Mouse (Mus musculus) midbrain, embryonic 10.5 days (tissue): ENCODE data around the gene Gpm6a. TPM values are rescaled to one million over a fixed set of nuclear protein-coding genes. Genes with fewer than 3 reads are reported as not detected.
"Not testable (repeated sequence)": the region's sequence is repeated elsewhere in the genome, so short reads cannot be mapped to it uniquely, and the experiment has no call there.

Experiments
- DNase-seq: peaks from one replicate; pipeline ENCODE4 v3.0.0-alpha.2; 2017; ENCODE audit warnings: low spot score
- H3K27ac ChIP-seq: fragments of 300-500 bp; sonication (generic); replicated peaks from 2 replicates; pipeline ENCODE4 v1.5.1; 2016; ENCODE audit warnings: mild to moderate bottlenecking
- H3K27me3 ChIP-seq: fragments of 300-500 bp; sonication (generic); 2 replicates; pipeline ENCODE4 v1.6.1; 2016; ENCODE audit warnings: low read depth, mild to moderate bottlenecking; ENCODE audit not compliant: poor library complexity, severe bottlenecking
- H3K36me3 ChIP-seq: fragments of 300-500 bp; sonication (generic); 2 replicates; pipeline ENCODE4 v1.6.1; 2016; ENCODE audit warnings: mild to moderate bottlenecking, moderate library complexity
- H3K4me1 ChIP-seq: fragments of 300-500 bp; sonication (generic); 2 replicates; pipeline ENCODE4 v1.6.1; 2016
- H3K4me3 ChIP-seq: fragments of 300-500 bp; sonication (generic); 2 replicates; pipeline ENCODE4 v1.5.1; 2016; ENCODE audit warnings: mild to moderate bottlenecking, moderate library complexity
- H3K9me3 ChIP-seq: fragments of 300-500 bp; sonication (generic); replicated peaks from 2 replicates; pipeline ENCODE4 v1.6.1; 2016; ENCODE audit warnings: mild to moderate bottlenecking
- WGBS: fragments of 180-500 bp; shearing (Covaris S2); methylation state at CpG from one replicate; pipeline ENCODE4 v1.1.7; 2016; 5-methylcytosine and 5-hydroxymethylcytosine counted together
- polyA plus RNA-seq: library from polyadenylated mRNA; unstranded; fragments of >200 nt; fragmentation: Nextera tagmentation; extraction: Ambion mirVana; gene quantifications from 2 replicates; pipeline ENCODE4 v1.2.1, GENCODE M21; 2016

The Gpm6a gene
- polyA plus RNA-seq, 1 experiment from 2014 or later = 46.6 TPM

DNA sequence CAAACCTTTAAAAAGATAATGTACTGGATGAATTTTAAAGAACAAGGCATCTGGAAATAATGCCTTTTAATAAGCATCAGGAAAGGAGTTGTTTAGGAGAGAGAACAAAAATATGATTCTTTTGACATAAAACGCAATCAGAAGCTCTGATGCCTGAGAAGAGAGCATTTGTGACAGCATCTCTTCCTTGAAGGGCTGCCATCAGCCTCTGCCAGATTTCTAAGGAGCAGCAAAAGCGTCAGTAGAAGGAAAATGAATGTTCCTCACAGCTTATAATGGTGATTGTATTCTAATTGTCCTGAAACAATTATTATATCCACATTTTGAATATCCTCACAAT is 72.0 kb downstream of the Gpm6a start:
- no peaks in the 10 kb centered on the region for H3K27me3 ChIP-seq
- H3K4me3 ChIP-seq = peak overlapping the region; percentile 36; the same call in 1 of the 2 replicates
- H3K27ac ChIP-seq = peak overlapping the region; percentile 87
- no peak for DNase-seq
- no peaks in the 10 kb centered on the region for H3K9me3 ChIP-seq
- H3K36me3 ChIP-seq = no peaks in the 10 kb centered on the region
- H3K4me1 ChIP-seq = peaks cover 29% of the 10 kb centered on the region
- WGBS = 51% methylated on average over 2 of the region's 2 CpGs

DNA sequence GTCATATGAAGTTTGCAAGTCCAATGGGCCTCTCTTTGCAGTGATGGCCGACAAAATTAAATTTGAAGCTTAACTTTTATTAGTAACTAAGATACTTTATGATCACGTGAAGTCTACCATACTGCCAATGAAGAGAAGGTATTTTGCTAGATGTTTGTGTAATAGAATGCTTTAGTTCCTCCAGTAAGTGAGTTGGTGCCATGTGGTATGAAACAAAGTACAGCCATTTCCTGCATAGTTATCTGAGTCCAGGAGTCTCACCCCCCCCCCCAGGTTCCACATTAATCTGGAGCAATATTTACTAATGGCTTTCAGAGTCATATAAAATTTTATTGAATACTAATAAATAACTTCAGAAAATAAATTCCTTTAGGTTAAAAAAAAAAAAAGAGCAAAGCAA is 73.7 kb downstream of the Gpm6a start:
- Histone ChIP-seq H3K36me3 (no peaks in the 10 kb centered on the region), H3K9me3 (no peaks in the 10 kb centered on the region), H3K4me3 (no peak overlapping the region), H3K27ac (no peak overlapping the region), H3K27me3 (no peaks in the 10 kb centered on the region), H3K4me1 (peaks cover 35% of the 10 kb centered on the region)
- no peak for DNase-seq
- WGBS = 97% methylated on average over 2 of the region's 2 CpGs

DNA sequence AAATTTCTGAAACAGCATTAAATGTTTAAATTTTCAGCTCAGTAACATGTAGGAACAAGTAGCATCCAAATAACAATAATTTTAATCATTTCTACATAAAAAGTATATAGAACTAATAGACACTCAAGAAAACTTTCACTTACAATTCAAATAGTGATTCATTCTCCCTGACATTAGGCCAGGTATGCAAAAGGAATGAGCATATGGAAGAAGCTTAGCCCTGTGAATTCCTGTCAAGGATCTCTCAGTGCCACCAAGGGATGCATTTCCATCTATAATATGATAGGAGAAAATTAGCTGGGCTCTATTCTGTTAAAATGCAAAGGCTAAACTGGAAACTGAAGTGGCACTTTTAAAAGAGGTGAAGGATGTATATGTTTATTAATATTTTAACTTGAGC is 76.5 kb downstream of the Gpm6a start:
- H3K36me3 ChIP-seq = no peaks in the 10 kb centered on the region
- H3K27ac ChIP-seq = no peak overlapping the region
- H3K27me3 ChIP-seq = no peaks in the 10 kb centered on the region
- no peak overlapping the region for H3K4me3 ChIP-seq
- no peaks in the 10 kb centered on the region for H3K9me3 ChIP-seq
- H3K4me1 ChIP-seq = peaks cover 45% of the 10 kb centered on the region
- DNase-seq = no peak

DNA sequence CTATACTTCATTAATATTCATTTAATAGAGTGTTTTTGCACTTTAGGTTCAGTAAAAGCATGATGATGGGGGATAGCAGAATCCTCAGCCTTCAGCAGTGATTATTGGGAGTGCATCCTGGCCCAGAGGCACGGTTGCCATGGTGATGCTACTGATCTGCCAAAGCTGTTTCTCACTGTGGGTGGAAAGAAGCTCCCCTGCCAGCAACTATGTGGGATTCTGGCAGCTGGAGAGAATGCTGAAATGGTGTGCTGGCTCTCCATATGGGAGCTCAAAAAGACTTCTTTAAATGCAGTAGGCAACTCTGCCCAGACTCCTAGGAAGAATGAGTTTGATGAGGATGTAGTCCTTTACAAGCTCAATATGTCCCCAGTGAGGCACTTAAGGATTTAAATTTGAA is 79.7 kb downstream of the Gpm6a start:
- H3K36me3 ChIP-seq = no peaks in the 10 kb centered on the region
- no peaks in the 10 kb centered on the region for H3K9me3 ChIP-seq
- 0% methylated on average over 1 of the region's 1 CpGs for WGBS
- H3K4me3 ChIP-seq = no peak overlapping the region
- H3K4me1 ChIP-seq = peaks cover 28% of the 10 kb centered on the region
- peak overlapping the region; percentile 73 for H3K27ac ChIP-seq
- H3K27me3 ChIP-seq = no peaks in the 10 kb centered on the region
- peak; percentile 79 for DNase-seq

DNA sequence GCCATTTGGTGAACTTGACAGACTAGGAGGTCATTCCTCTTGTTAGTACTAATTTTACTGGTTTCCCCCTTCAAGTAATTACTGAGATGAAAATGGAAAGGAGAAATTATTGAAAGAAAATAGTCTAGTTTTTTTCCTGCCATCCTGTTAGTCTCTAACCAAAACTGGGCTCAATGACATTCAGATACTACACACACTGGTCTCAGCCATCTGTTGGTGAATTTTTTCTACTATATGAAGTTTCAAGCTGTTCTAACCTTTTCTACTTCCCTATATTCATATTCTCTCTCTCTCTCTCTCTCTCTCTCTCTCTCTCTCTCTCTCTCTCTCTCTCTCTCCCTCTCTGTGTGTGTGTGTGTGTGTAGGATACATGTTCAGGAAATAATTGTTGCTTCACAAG is 80.8 kb downstream of the Gpm6a start:
- Histone ChIP-seq H3K27me3 (no peaks in the 10 kb centered on the region), H3K36me3 (no peaks in the 10 kb centered on the region), H3K27ac (peak overlapping the region; percentile 73), H3K9me3 (no peaks in the 10 kb centered on the region), H3K4me3 (no peak overlapping the region), H3K4me1 (peaks cover 28% of the 10 kb centered on the region)
- DNase-seq = no peak

DNA sequence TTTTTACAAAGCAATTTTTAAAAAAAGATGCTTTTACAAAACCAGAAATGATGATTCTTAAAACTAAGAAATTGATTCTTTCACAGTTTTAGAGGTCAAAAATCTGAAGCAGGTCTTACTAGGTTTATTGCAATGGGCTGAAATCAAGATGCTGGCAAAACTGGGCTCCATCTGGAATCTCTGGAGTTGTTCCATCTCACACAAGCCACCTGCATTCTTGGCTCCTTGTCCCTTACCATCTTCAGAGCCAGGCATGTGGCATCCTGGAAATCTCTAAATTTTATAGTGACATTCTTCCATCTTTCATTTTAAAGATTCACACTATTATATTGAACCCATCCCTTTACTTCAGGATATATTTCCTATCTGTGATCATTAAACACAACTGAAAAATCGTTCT is 88.3 kb downstream of the Gpm6a start:
- no peak for DNase-seq
- no peaks in the 10 kb centered on the region for H3K27me3 ChIP-seq
- WGBS = 75% methylated on average over 1 of the region's 1 CpGs

DNA sequence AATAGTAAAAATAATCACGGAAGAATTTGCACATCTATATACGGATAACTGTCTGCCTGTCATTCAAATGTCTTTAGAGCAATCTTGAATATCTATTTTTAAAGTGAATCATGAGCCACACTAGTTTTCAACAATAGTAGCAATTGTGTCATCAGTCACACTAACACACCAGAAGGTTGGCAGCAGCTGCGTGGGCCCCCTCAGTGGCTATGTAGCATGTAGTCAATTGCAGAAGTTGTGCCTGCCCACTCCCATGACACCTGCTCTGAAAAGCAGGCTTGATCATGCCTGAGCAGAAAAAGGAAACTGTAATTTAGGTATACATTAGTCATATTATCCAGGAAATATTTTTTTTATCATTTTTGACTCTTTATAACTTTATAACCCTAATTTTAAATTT is 93.8 kb downstream of the Gpm6a start:
- no peaks in the 10 kb centered on the region for H3K27me3 ChIP-seq
- no peak overlapping the region for H3K27ac ChIP-seq
- H3K4me1 ChIP-seq = no peaks in the 10 kb centered on the region
- no peak overlapping the region for H3K4me3 ChIP-seq
- no peaks in the 10 kb centered on the region for H3K9me3 ChIP-seq
- 88% methylated on average over 3 of the region's 3 CpGs for WGBS
- no peaks in the 10 kb centered on the region for H3K36me3 ChIP-seq
- DNase-seq = no peak

More for the DNA sequence above, 88.3 kb downstream of the Gpm6a start:
- Histone ChIP-seq H3K36me3 (no peaks in the 10 kb centered on the region), H3K9me3 (no peaks in the 10 kb centered on the region), H3K27ac (no peak overlapping the region), H3K4me3 (no peak overlapping the region), H3K4me1 (no peaks in the 10 kb centered on the region)

DNA sequence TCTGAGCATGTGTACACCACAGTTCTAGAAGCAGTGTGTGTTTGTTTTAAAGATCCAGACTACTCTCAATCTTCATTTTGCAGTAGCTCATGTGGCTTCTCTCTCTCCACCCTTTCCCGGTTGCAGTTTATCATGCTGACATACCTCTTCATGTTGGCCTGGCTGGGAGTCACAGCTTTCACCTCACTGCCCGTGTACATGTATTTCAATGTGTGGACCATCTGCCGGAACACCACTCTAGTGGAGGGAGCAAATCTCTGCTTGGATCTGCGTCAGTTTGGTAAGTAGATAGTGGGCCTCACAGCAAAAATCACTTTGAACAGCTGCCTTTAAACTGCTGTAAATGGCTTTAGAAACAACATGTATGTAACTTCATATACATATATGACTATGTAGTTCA is 95.3 kb downstream of the Gpm6a start:
- Histone ChIP-seq H3K27ac (no peak overlapping the region), H3K36me3 (no peaks in the 10 kb centered on the region), H3K9me3 (no peaks in the 10 kb centered on the region), H3K27me3 (no peaks in the 10 kb centered on the region), H3K4me3 (no peak overlapping the region), H3K4me1 (no peaks in the 10 kb centered on the region)
- DNase-seq = no peak
- 85% methylated on average over 4 of the region's 4 CpGs for WGBS

DNA sequence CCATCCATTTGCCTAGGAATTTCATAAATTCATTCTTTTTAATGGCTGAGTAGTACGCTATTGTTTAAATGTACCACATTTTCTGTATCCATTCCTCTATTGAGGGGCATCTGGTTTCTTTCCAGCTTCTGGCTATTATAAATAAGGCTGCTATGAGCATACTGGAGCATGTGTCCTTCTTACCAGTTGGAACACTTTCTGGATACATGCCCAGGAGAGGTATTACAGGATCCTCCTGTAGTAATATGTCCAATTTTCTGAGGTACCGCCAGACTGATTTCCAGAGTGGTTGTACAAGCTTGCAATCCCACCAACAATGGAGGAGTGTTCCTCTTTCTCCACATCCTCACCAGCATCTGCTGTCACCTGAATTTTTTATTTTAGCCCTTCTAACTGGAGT is 114.2 kb downstream of the Gpm6a start:
- not testable (repeated sequence) for H3K27ac ChIP-seq, H3K9me3 ChIP-seq, H3K27me3 ChIP-seq, H3K4me1 ChIP-seq, H3K36me3 ChIP-seq, DNase-seq, H3K4me3 ChIP-seq
- WGBS = 96% methylated on average over 2 of the region's 2 CpGs

DNA sequence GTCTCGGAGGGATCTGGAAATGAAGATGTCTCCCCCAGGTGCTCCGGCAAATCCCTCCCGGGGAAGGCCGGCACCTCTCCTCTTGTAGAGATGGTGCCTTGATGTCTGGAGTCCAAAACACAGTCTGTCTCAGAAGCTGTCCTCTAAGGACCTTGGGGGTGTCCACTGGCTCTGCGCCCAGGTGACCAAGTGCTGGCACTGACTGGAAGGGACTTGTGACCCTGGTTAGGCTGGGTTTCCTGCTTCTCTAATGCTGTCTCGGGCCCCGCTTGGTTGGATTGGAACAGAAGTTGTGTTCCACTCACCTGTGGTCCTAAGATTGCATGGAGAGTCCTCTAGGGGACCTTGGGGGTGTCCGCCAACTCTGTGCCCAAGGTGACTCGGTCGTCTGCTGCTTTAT is 118.8 kb downstream of the Gpm6a start:
- Histone ChIP-seq H3K36me3 (no peaks in the 10 kb centered on the region), H3K27me3 (no peaks in the 10 kb centered on the region), H3K4me1 (no peaks in the 10 kb centered on the region), H3K4me3 (no peak overlapping the region), H3K9me3 (no peaks in the 10 kb centered on the region), H3K27ac (no peak overlapping the region)
- no peak for DNase-seq
- WGBS = 94% methylated on average over 10 of the region's 10 CpGs

DNA sequence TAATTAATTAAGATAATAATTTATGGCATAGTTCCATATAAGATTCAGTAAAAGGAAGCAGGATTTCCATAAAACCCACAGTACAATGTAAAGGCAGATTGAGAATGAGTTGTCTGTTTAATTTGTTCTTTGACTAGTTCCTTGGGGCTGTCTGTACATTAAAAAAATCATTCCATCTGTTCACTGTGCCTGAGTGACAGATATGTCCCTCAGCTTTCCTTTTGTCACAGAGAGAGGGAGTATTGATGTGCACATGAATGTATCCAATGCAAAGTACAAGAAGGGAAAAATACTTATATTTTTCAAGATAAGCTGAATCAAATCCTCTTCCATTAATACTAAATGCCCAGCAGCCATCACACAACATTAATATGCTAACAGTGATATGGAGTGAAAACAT is 147.6 kb downstream of the Gpm6a start:
- Histone ChIP-seq H3K36me3 (no peaks in the 10 kb centered on the region), H3K27me3 (no peaks in the 10 kb centered on the region), H3K27ac (no peak overlapping the region), H3K4me3 (no peak overlapping the region), H3K4me1 (no peaks in the 10 kb centered on the region), H3K9me3 (no peaks in the 10 kb centered on the region)
- no peak for DNase-seq

DNA sequence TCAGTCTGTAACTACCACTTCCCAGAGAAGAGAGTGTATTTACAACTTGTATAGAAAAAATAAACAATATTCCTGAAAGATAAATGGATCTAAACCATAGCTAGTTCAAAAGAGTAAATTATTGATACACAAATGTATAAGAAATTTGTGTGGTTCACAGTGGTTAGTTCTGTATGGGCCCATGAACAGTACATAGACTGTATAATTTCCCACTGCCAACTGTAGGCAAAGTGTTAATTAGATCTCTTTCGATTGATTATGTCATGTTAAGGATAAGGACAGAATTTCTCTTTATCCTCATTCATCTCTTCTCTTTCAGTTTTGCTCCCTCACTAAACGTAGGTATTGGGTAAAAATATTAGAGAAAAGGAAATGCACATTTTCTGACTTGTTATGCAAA is 148.4 kb downstream of the Gpm6a start:
- no peaks in the 10 kb centered on the region for H3K9me3 ChIP-seq
- H3K27me3 ChIP-seq = no peaks in the 10 kb centered on the region
- no peaks in the 10 kb centered on the region for H3K4me1 ChIP-seq
- DNase-seq = no peak
- no peak overlapping the region for H3K27ac ChIP-seq
- no peaks in the 10 kb centered on the region for H3K36me3 ChIP-seq
- H3K4me3 ChIP-seq = no peak overlapping the region
- 84% methylated on average over 2 of the region's 2 CpGs for WGBS

DNA sequence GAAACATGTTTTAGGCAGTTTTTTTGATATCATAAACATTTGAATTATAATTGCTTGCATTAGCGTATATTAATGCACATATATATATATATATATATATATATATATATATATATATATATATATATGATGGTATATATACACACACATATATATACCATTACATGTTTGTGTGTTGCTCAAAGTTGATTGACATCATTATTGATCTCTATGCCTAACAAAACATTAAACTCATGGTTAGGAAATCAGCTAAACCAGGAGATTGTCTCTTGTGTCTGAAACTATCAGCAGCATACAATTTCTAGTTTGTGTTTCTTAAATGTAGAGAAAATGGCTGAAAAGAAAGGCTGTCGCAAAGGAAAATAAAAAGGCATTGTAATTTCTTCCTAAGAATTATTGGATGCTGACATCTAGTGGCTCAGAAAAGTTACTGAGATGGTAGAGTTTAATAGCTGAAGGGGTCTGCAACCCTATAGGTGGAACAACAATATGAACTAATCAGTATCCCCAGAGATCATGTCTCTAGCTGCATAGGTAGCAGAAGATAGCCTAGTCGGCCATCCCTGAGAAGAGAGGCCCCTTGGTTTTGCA is 149.3 kb downstream of the Gpm6a start:
- no peaks in the 10 kb centered on the region for H3K9me3 ChIP-seq
- H3K27ac ChIP-seq = no peak overlapping the region
- no peak overlapping the region for H3K4me3 ChIP-seq
- DNase-seq = no peak
- no peaks in the 10 kb centered on the region for H3K27me3 ChIP-seq
- WGBS = 51% methylated on average over 3 of the region's 3 CpGs
- no peaks in the 10 kb centered on the region for H3K36me3 ChIP-seq
- H3K4me1 ChIP-seq = no peaks in the 10 kb centered on the region
